In genomic region chr2:93505091-93505490, GRCm38 (mm10) we compare ENCODE assay signal across 23 mouse cellular contexts. TPM values are rescaled to one million over a fixed set of nuclear protein-coding genes. Genes with fewer than 3 reads are reported as not detected.
DNase-seq lines count a peak whose midpoint lies in the region.
"Had no signal": no experiment of that assay in that cellular context is flagged by ENCODE, and none has a peak within 500 bp of the region (broad histone marks: within the 10 kb centered on the region; RNA-seq: fewer than 3 reads in every experiment).

No protein-coding gene starts in this region.

- peak; percentile 68 to 75 for DNase-seq in cerebellum, postnatal 10 days
- no peak for DNase-seq in cerebellum, adult 9-10 months
- DNase-seq in left cerebral cortex, adult 18-20 months (ENCODE audit: low spot score in 2 of 2): peak; percentile 47 to 61
- DNase-seq in left cerebral cortex, adult 11 months (ENCODE audit: low spot score): no peak
- peak; percentile 55 for DNase-seq in right cerebral cortex, adult 18-20 months
- DNase-seq in right cerebral cortex, postnatal 10 days (ENCODE audit: low spot score in 2 of 2): no peak
- no peak for DNase-seq in thymus, postnatal 36 days
- DNase-seq: adrenal gland, adult 8-10 months; cerebellum, adult 18-20 months; cerebellum, postnatal 36 days; embryo, embryonic 11 days; gastrocnemius, postnatal 25 days; heart, adult 18-20 months; heart, postnatal 10 days; kidney, adult 8-10 months; kidney, postnatal 10 days; layer of hippocampus, postnatal 36 days; retina, postnatal 1 day; spleen, adult 18-20 months; thymus, postnatal 14 days had no signal

RNA-seq across cellular contexts. Expression of gene Cd82, which starts 42.2 kb away (rescaled TPM):
- 10 to 100 TPM; 12.8 to 15.4 TPM for total RNA-seq in left cerebral cortex, adult 18-20 months (2021)

RNA-seq across cellular contexts. Expression of gene Gm10803, which starts 55.3 kb away (rescaled TPM):
- total RNA-seq in left cerebral cortex, adult 18-20 months (2021): not detected
- total RNA-seq: adrenal gland, adult 8-10 months; gastrocnemius, postnatal 25 days; heart, adult 18-20 months; heart, postnatal 10 days; layer of hippocampus, adult 8-10 months; layer of hippocampus, postnatal 36 days; liver, adult 2 months; megakaryocyte, adult 5-6 weeks had no signal

Comparison
In these comparisons a context has a peak if more than half of its experiments do, and no peak if none do; other contexts are left out.
1. DNase-seq: peak in cerebellum, postnatal 10 days (2 of 2), left cerebral cortex, adult 18-20 months (2 of 2) and right cerebral cortex, adult 18-20 months (single experiment); none in cerebellum, adult 9-10 months (single experiment), left cerebral cortex, adult 11 months (single experiment), right cerebral cortex, postnatal 10 days (0 of 2) and thymus, postnatal 36 days (0 of 2).